Comparison of ENCODE assay signal across 27 mouse cellular contexts in genomic region chr14:21720430-21721205, GRCm38 (mm10). TPM values are rescaled to one million over a fixed set of nuclear protein-coding genes. Genes with fewer than 3 reads are reported as not detected.
DNase-seq lines count a peak whose midpoint lies in the region; ATAC-seq and TF ChIP-seq lines count a peak whose summit lies in the region.
"Had no signal": no experiment of that assay in that cellular context is flagged by ENCODE, and none has a peak within 500 bp of the region (broad histone marks: within the 10 kb centered on the region; RNA-seq: fewer than 3 reads in every experiment).

No protein-coding gene starts in this region.

- peaks cover 6% of the 10 kb centered on the region for H3K9me3 ChIP-seq in heart, embryonic 14.5 days (ENCODE audit: control insufficient read depth, low read length)
- H3K9me3 ChIP-seq in midbrain, embryonic 11.5 days (ENCODE audit: control insufficient read depth, low read length), result no peaks in the 10 kb centered on the region; the same call in 1 of the 2 replicates
- H3K9me3 ChIP-seq in midbrain, embryonic 15.5 days, result no peaks in the 10 kb centered on the region
- peaks cover 6% of the 10 kb centered on the region; the same call in 1 of the 2 replicates for H3K9me3 ChIP-seq in embryonic facial prominence, embryonic 10.5 days
- H3K9me3 ChIP-seq in hindbrain, embryonic 13.5 days, result no peaks in the 10 kb centered on the region
- H3K9me3 ChIP-seq: intestine, embryonic 15.5 days; limb, embryonic 15.5 days; liver, embryonic 15.5 days; neural tube, embryonic 15.5 days had no signal

- H3K36me3 ChIP-seq in heart, embryonic 14.5 days (ENCODE audit: control insufficient read depth, insufficient read depth, low read length), result 0 out of 2 replicates have a peak, but pooled peaks cover 3% of the 10 kb centered on the region
- no peaks in the 10 kb centered on the region for H3K36me3 ChIP-seq in heart, adult 2 months (ENCODE audit: control insufficient read depth, insufficient read depth, low read length)
- H3K36me3 ChIP-seq in midbrain, embryonic 11.5 days (ENCODE audit: control insufficient read depth, insufficient read depth, low read length), result no peaks in the 10 kb centered on the region
- H3K36me3 ChIP-seq in midbrain, embryonic 15.5 days (replicated peaks), result no peaks in the 10 kb centered on the region
- 0 out of 2 replicates have a peak, but pooled peaks cover 4% of the 10 kb centered on the region for H3K36me3 ChIP-seq in embryonic facial prominence, embryonic 10.5 days (replicated peaks)
- no peaks in the 10 kb centered on the region for H3K36me3 ChIP-seq in hindbrain, embryonic 13.5 days
- H3K36me3 ChIP-seq: embryonic facial prominence, embryonic 12.5 days; intestine, embryonic 15.5 days; limb, embryonic 15.5 days; liver, embryonic 15.5 days; midbrain, embryonic 10.5 days; neural tube, embryonic 15.5 days had no signal

- no peak overlapping the region for H3K4me3 ChIP-seq in heart, embryonic 14.5 days (ENCODE audit: control insufficient read depth in 1 of 2, insufficient read depth in 1 of 2, low read depth in 1 of 2, low read length in 2 of 2)
- no peak overlapping the region for H3K4me3 ChIP-seq in heart, adult 2 months
- no peak overlapping the region for H3K4me3 ChIP-seq in midbrain, embryonic 11.5 days (ENCODE audit: low read depth, low read length)
- H3K4me3 ChIP-seq in midbrain, embryonic 15.5 days, result no peak overlapping the region
- H3K4me3 ChIP-seq in embryonic facial prominence, embryonic 10.5 days, result no peak overlapping the region
- no peak overlapping the region for H3K4me3 ChIP-seq in hindbrain, embryonic 13.5 days
- H3K4me3 ChIP-seq: embryonic facial prominence, embryonic 12.5 days; intestine, embryonic 15.5 days; limb, embryonic 15.5 days; liver, embryonic 15.5 days; midbrain, embryonic 10.5 days; neural tube, embryonic 15.5 days had no signal

- intact Hi-C loops in heart, adult 2 months (cut with DNase I), result no loop called here

- H3K9ac ChIP-seq in heart, embryonic 14.5 days (ENCODE audit: low read length), result no peak overlapping the region
- no peak overlapping the region for H3K9ac ChIP-seq in heart, adult 2 months (ENCODE audit: low read depth, low read length)
- H3K9ac ChIP-seq in midbrain, embryonic 11.5 days (ENCODE audit: low read length), result no peak overlapping the region
- no peak overlapping the region for H3K9ac ChIP-seq in midbrain, embryonic 15.5 days
- H3K9ac ChIP-seq in hindbrain, embryonic 13.5 days, result no peak overlapping the region
- H3K9ac ChIP-seq: embryonic facial prominence, embryonic 12.5 days; forebrain, postnatal 0 days; intestine, embryonic 15.5 days; limb, embryonic 15.5 days; liver, embryonic 15.5 days; neural tube, embryonic 15.5 days had no signal

- no peak for TF ChIP-seq CTCF in heart, adult 2 months (IDR thresholded peaks at IDR 0.05)

- no peak for DNase-seq in heart, adult 2 months
- DNase-seq in midbrain, embryonic 11.5 days (ENCODE audit: low spot score, missing footprints), result peak; percentile 51
- DNase-seq in embryonic facial prominence, embryonic 10.5 days (ENCODE audit: low spot score), result no peak
- DNase-seq in adrenal gland, adult 18-20 months (ENCODE audit: low spot score in 2 of 2), result no peak
- DNase-seq: adrenal gland, adult 8-10 months; cerebellum, adult 11-12 months; cerebellum, postnatal 14 days; forebrain, postnatal 0 days; gastrocnemius, postnatal 36 days; kidney, adult 8-10 months; kidney, postnatal 10 days; left cerebral cortex, postnatal 4 days; spleen, adult 18-20 months had no signal

- H3K4me1 ChIP-seq in heart, embryonic 14.5 days (ENCODE audit: control insufficient read depth in 2 of 2, insufficient read depth in 2 of 2, low read length in 2 of 2), result peaks cover 13 to 24% of the 10 kb centered on the region in 2 experiments
- no peaks in the 10 kb centered on the region; the same call in 1 of the 2 replicates for H3K4me1 ChIP-seq in heart, adult 2 months (ENCODE audit: control insufficient read depth, insufficient read depth, low read length)
- peaks cover 4% of the 10 kb centered on the region; the same call in 1 of the 2 replicates for H3K4me1 ChIP-seq in midbrain, embryonic 11.5 days (ENCODE audit: control insufficient read depth, insufficient read depth, low read length)
- peaks cover 6% of the 10 kb centered on the region for H3K4me1 ChIP-seq in midbrain, embryonic 15.5 days
- peaks cover 50% of the 10 kb centered on the region for H3K4me1 ChIP-seq in embryonic facial prominence, embryonic 10.5 days
- peaks cover 11% of the 10 kb centered on the region for H3K4me1 ChIP-seq in hindbrain, embryonic 13.5 days (replicated peaks)
- H3K4me1 ChIP-seq: intestine, embryonic 15.5 days; liver, embryonic 15.5 days had no signal

- no peak for ATAC-seq in heart, embryonic 14.5 days (ENCODE audit: insufficient number of reproducible peaks, insufficient read depth, low FRiP score, low read depth)
- ATAC-seq in midbrain, embryonic 11.5 days (ENCODE audit: low FRiP score), result no peak
- ATAC-seq in midbrain, embryonic 15.5 days (replicated peaks), result no peak
- no peak for ATAC-seq in hindbrain, embryonic 13.5 days (ENCODE audit: low FRiP score)
- ATAC-seq: hindbrain, embryonic 16.5 days; intestine, embryonic 15.5 days; lung, postnatal 0 days had no signal

- no peaks in the 10 kb centered on the region for H3K27me3 ChIP-seq in heart, embryonic 14.5 days (ENCODE audit: control insufficient read depth, insufficient read depth, low read length)
- no peaks in the 10 kb centered on the region for H3K27me3 ChIP-seq in heart, adult 2 months (ENCODE audit: control insufficient read depth, insufficient read depth, low read length)
- H3K27me3 ChIP-seq in midbrain, embryonic 11.5 days (ENCODE audit: control insufficient read depth, insufficient read depth, low read length), result no peaks in the 10 kb centered on the region
- H3K27me3 ChIP-seq in midbrain, embryonic 15.5 days (replicated peaks), result no peaks in the 10 kb centered on the region
- peaks cover 11% of the 10 kb centered on the region for H3K27me3 ChIP-seq in embryonic facial prominence, embryonic 10.5 days (replicated peaks; ENCODE audit: low read depth, poor library complexity, severe bottlenecking)
- no peaks in the 10 kb centered on the region for H3K27me3 ChIP-seq in hindbrain, embryonic 13.5 days
- H3K27me3 ChIP-seq: intestine, embryonic 15.5 days; limb, embryonic 15.5 days; liver, embryonic 15.5 days; neural tube, embryonic 15.5 days had no signal

- 34% methylated on average over 4 of the region's 4 CpGs for WGBS in heart, embryonic 14.5 days
- WGBS in heart, adult 2 months, result 49% methylated on average over 4 of the region's 4 CpGs
- WGBS in midbrain, embryonic 11.5 days, result 83% methylated on average over 4 of the region's 4 CpGs
- 87% methylated on average over 4 of the region's 4 CpGs for WGBS in midbrain, embryonic 15.5 days
- WGBS in embryonic facial prominence, embryonic 10.5 days, result 60% methylated on average over 4 of the region's 4 CpGs
- 84% methylated on average over 4 of the region's 4 CpGs for WGBS in hindbrain, embryonic 13.5 days

- no peak for TF ChIP-seq POLR2A in heart, adult 2 months (IDR thresholded peaks at IDR 0.05; ENCODE audit: insufficient read depth, low read depth, low read length)

- no peak for TF ChIP-seq EP300 in heart, adult 2 months (IDR thresholded peaks at IDR 0.05; ENCODE audit: insufficient read depth, low read depth, low read length)

- peak overlapping the region; percentile 51; the same call in 1 of the 2 replicates for H3K4me2 ChIP-seq in heart, embryonic 14.5 days (ENCODE audit: low read length)
- no peak overlapping the region for H3K4me2 ChIP-seq in midbrain, embryonic 11.5 days
- H3K4me2 ChIP-seq in midbrain, embryonic 15.5 days, result no peak overlapping the region
- H3K4me2 ChIP-seq in hindbrain, embryonic 13.5 days, result no peak overlapping the region
- H3K4me2 ChIP-seq: embryonic facial prominence, embryonic 12.5 days; intestine, embryonic 15.5 days; limb, embryonic 15.5 days; neural tube, embryonic 15.5 days had no signal

- H3K27ac ChIP-seq in heart, embryonic 14.5 days (replicated peaks in 1 of 2; ENCODE audit: control insufficient read depth in 1 of 2, insufficient read depth in 1 of 2, low read depth in 2 of 2, low read length in 2 of 2), result peak overlapping the region in 1 of 2 experiments; percentile 60; a peak in 3 of 4 replicates
- no peak overlapping the region for H3K27ac ChIP-seq in heart, adult 2 months
- no peak overlapping the region for H3K27ac ChIP-seq in midbrain, embryonic 11.5 days (ENCODE audit: low read depth, low read length)
- H3K27ac ChIP-seq in midbrain, embryonic 15.5 days, result no peak overlapping the region
- peak overlapping the region; percentile 15; the same call in 1 of the 2 replicates for H3K27ac ChIP-seq in embryonic facial prominence, embryonic 10.5 days (replicated peaks)
- no peak overlapping the region for H3K27ac ChIP-seq in hindbrain, embryonic 13.5 days
- H3K27ac ChIP-seq: intestine, embryonic 15.5 days; liver, embryonic 15.5 days; midbrain, embryonic 10.5 days; neural tube, embryonic 15.5 days had no signal

- H3K79me2 ChIP-seq in heart, adult 2 months (replicated peaks; ENCODE audit: control insufficient read depth, insufficient read depth, low read length), result no peaks in the 10 kb centered on the region

RNA-seq across cellular contexts. Expression of gene Dupd1, which starts 6.2 kb away (rescaled TPM):
- 0.18 TPM in 2 replicates for polyA plus RNA-seq in heart, embryonic 14.5 days (2014; fragmentation: Nextera tagmentation; extraction: Ambion mirVana)
- not detected for total RNA-seq in heart, adult 2 months (2021)
- 0.12 TPM in 1 of 2 replicates, not detected in the other for polyA plus RNA-seq in heart, adult 2 months (2012; rRNA removed)
- polyA plus RNA-seq in midbrain, embryonic 11.5 days (2014; fragmentation: Nextera tagmentation; extraction: Ambion mirVana), result not detected in 2 replicates
- polyA plus RNA-seq in midbrain, embryonic 15.5 days (2015; fragmentation: Nextera tagmentation; extraction: Ambion mirVana), result 0.15 TPM in 1 of 2 replicates, not detected in the other
- not detected in 2 replicates for polyA plus RNA-seq in embryonic facial prominence, embryonic 10.5 days (2016; fragmentation: Nextera tagmentation; extraction: Ambion mirVana)
- 1 to 10 TPM in 1 of 2 experiments, under 1 TPM in 1; 0.83 to 2.5 TPM for total RNA-seq in adrenal gland, adult 18-20 months (2021)
- 0.14 TPM in 1 of 2 replicates, not detected in the other for polyA plus RNA-seq in hindbrain, embryonic 13.5 days (2015; fragmentation: Nextera tagmentation; extraction: Ambion mirVana)
- total RNA-seq: hematopoietic stem cell, adult 5-6 weeks; left cerebral cortex, adult 8-10 months; left cerebral cortex, postnatal 4 days had no signal
- polyA plus RNA-seq: forebrain, embryonic 11.5 days; hindbrain, embryonic 16.5 days; intestine, embryonic 15.5 days; midbrain, embryonic 10.5 days had no signal

RNA-seq across cellular contexts. Expression of gene Samd8, which starts 29.7 kb away (rescaled TPM):
- polyA plus RNA-seq in heart, embryonic 14.5 days (2014; fragmentation: Nextera tagmentation; extraction: Ambion mirVana), result 8.5 and 11.5 TPM in 2 replicates
- total RNA-seq in heart, adult 2 months (2021), result 10 to 100 TPM; 28.8 to 31.6 TPM
- polyA plus RNA-seq in heart, adult 2 months (2012; rRNA removed), result 10.1 and 18.6 TPM in 2 replicates
- 13.1 TPM in 2 replicates for polyA plus RNA-seq in midbrain, embryonic 11.5 days (2014; fragmentation: Nextera tagmentation; extraction: Ambion mirVana)
- polyA plus RNA-seq in midbrain, embryonic 15.5 days (2015; fragmentation: Nextera tagmentation; extraction: Ambion mirVana), result 22.2 and 22.5 TPM in 2 replicates
- 9.5 and 10.4 TPM in 2 replicates for polyA plus RNA-seq in embryonic facial prominence, embryonic 10.5 days (2016; fragmentation: Nextera tagmentation; extraction: Ambion mirVana)
- total RNA-seq in adrenal gland, adult 18-20 months (2021), result 10 to 100 TPM; 45.1 to 52.9 TPM
- 18.2 and 18.6 TPM in 2 replicates for polyA plus RNA-seq in hindbrain, embryonic 13.5 days (2015; fragmentation: Nextera tagmentation; extraction: Ambion mirVana)

RNA-seq across cellular contexts. Expression of gene Dusp13, which starts 30.4 kb away (rescaled TPM):
- polyA plus RNA-seq in heart, embryonic 14.5 days (2014; fragmentation: Nextera tagmentation; extraction: Ambion mirVana), result not detected in 2 replicates
- under 1 TPM; 0.48 to 0.70 TPM for total RNA-seq in heart, adult 2 months (2021)
- 0.45 and 1.2 TPM in 2 replicates for polyA plus RNA-seq in heart, adult 2 months (2012; rRNA removed)
- not detected in 2 replicates for polyA plus RNA-seq in midbrain, embryonic 11.5 days (2014; fragmentation: Nextera tagmentation; extraction: Ambion mirVana)
- polyA plus RNA-seq in midbrain, embryonic 15.5 days (2015; fragmentation: Nextera tagmentation; extraction: Ambion mirVana), result not detected in 2 replicates
- 0.55 TPM in 1 of 2 replicates, not detected in the other for polyA plus RNA-seq in embryonic facial prominence, embryonic 10.5 days (2016; fragmentation: Nextera tagmentation; extraction: Ambion mirVana)
- total RNA-seq in adrenal gland, adult 18-20 months (2021), result under 1 TPM in 1 of 2 experiments, not detected in 1; 0.77 TPM
- polyA plus RNA-seq in hindbrain, embryonic 13.5 days (2015; fragmentation: Nextera tagmentation; extraction: Ambion mirVana), result not detected in 2 replicates
- total RNA-seq: hematopoietic stem cell, adult 5-6 weeks; left cerebral cortex, postnatal 4 days had no signal
- polyA plus RNA-seq: embryonic facial prominence, embryonic 12.5 days; forebrain, embryonic 11.5 days; hindbrain, embryonic 16.5 days; intestine, embryonic 15.5 days; midbrain, embryonic 10.5 days had no signal
